Comparison of ENCODE assay signal across 10 mouse cellular contexts in the genomic region with DNA sequence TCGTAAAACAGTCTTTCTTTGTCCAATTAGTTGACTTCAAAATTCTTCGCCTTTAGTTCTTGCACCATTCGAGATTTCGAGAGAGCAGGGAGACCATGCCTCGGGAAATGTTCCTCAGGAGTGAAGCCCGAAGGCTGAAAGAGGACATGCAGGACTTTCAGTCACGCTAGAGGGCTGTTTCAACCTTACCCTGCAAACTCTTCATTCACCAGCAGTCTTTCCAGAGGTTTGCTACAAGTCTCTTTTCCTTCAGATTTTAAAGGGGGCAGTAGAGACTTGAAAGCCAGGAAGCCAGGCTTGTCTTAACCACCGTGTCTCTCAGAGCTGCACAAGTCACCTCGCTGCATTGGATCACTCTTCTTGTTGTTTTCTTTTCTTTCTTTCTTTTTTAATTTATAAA. TPM values are rescaled to one million over a fixed set of nuclear protein-coding genes. Genes with fewer than 3 reads are reported as not detected.
A peak's percentile ranks its signal among the peaks of the same experiment; 100 is the strongest.
DNase-seq lines count a peak whose midpoint lies in the region; ATAC-seq lines count a peak whose summit lies in the region.
"Had no signal": no experiment of that assay in that cellular context is flagged by ENCODE, and none has a peak within 500 bp of the region (broad histone marks: within the 10 kb centered on the region; RNA-seq: fewer than 3 reads in every experiment).

No protein-coding gene starts in this region.

- ATAC-seq in kidney, embryonic 15.5 days (replicated peaks; ENCODE audit: low FRiP score), result peak; percentile 84
- ATAC-seq in intestine, embryonic 14.5 days (replicated peaks; ENCODE audit: low FRiP score, low TSS enrichment, low read depth), result peak; percentile 28; the same call in 1 of the 2 replicates
- ATAC-seq in neural tube, embryonic 13.5 days (ENCODE audit: low read depth), result peak; percentile 77

- H3K4me1 ChIP-seq in kidney, embryonic 15.5 days, result peaks cover 12% of the 10 kb centered on the region
- H3K4me1 ChIP-seq in intestine, embryonic 14.5 days (replicated peaks; ENCODE audit: control insufficient read depth, insufficient read depth, low read length), result no peaks in the 10 kb centered on the region
- H3K4me1 ChIP-seq in neural tube, embryonic 13.5 days (replicated peaks), result peaks cover 14% of the 10 kb centered on the region

- H3K36me3 ChIP-seq in kidney, embryonic 15.5 days, result no peaks in the 10 kb centered on the region
- H3K36me3 ChIP-seq in intestine, embryonic 14.5 days (ENCODE audit: control insufficient read depth, insufficient read depth, low read length), result no peaks in the 10 kb centered on the region
- H3K36me3 ChIP-seq in neural tube, embryonic 13.5 days, result no peaks in the 10 kb centered on the region

- WGBS in kidney, embryonic 15.5 days, result 2% methylated on average over 9 of the region's 9 CpGs
- 4% methylated on average over 9 of the region's 9 CpGs for WGBS in intestine, embryonic 14.5 days
- WGBS in neural tube, embryonic 13.5 days, result 4% methylated on average over 9 of the region's 9 CpGs

- peak overlapping the region; percentile 93 for H3K4me2 ChIP-seq in kidney, embryonic 15.5 days
- H3K4me2 ChIP-seq in intestine, embryonic 14.5 days (ENCODE audit: low read length), result peak overlapping the region; percentile 96
- peak overlapping the region; percentile 87 for H3K4me2 ChIP-seq in neural tube, embryonic 13.5 days

- no peaks in the 10 kb centered on the region for H3K9me3 ChIP-seq in kidney, embryonic 15.5 days (replicated peaks)
- no peaks in the 10 kb centered on the region for H3K9me3 ChIP-seq in intestine, embryonic 14.5 days (ENCODE audit: control insufficient read depth, low read length)
- H3K9me3 ChIP-seq in neural tube, embryonic 13.5 days, result no peaks in the 10 kb centered on the region

- intact Hi-C loops in gastrocnemius, postnatal 14 days (cut with DNase I; ENCODE audit: low total_unique reads), result no loop called here

- no peak for DNase-seq in kidney, adult 8-10 months
- peak; percentile 39 for DNase-seq in embryo, embryonic 9.5 days (ENCODE audit: extremely low spot score)
- no peak for DNase-seq in intestine, embryonic 14.5 days (ENCODE audit: low spot score)
- no peak for DNase-seq in gastrocnemius, postnatal 14 days
- DNase-seq in adrenal gland, adult 2 months, result no peak
- no peak for DNase-seq in c-Kit-positive CD71-positive TER-119-positive erythroid progenitor cells, embryonic 14.5 days (ENCODE audit: low spot score)

- H3K4me3 ChIP-seq in kidney, embryonic 15.5 days (replicated peaks), result peak overlapping the region; percentile 52
- H3K4me3 ChIP-seq in intestine, embryonic 14.5 days (ENCODE audit: low read depth, low read length), result peak overlapping the region; percentile 48
- H3K4me3 ChIP-seq in neural tube, embryonic 13.5 days, result peak overlapping the region; percentile 46
- H3K4me3 ChIP-seq: erythroblast, embryonic 14.5 days; myocyte had no signal

- H3K9ac ChIP-seq in kidney, embryonic 15.5 days, result peak overlapping the region; percentile 43
- peak overlapping the region; percentile 42 for H3K9ac ChIP-seq in intestine, embryonic 14.5 days (ENCODE audit: low read length)
- H3K9ac ChIP-seq in neural tube, embryonic 13.5 days, result peak overlapping the region; percentile 70

- H3K27me3 ChIP-seq in kidney, embryonic 15.5 days, result peaks cover 8% of the 10 kb centered on the region
- peaks cover 5% of the 10 kb centered on the region; the same call in 1 of the 2 replicates for H3K27me3 ChIP-seq in intestine, embryonic 14.5 days (replicated peaks; ENCODE audit: control insufficient read depth, insufficient read depth, low read length)
- H3K27me3 ChIP-seq in neural tube, embryonic 13.5 days, result peaks cover 37% of the 10 kb centered on the region

- no peak overlapping the region for H3K27ac ChIP-seq in kidney, embryonic 15.5 days
- no peak overlapping the region for H3K27ac ChIP-seq in intestine, embryonic 14.5 days (ENCODE audit: low read depth)
- no peak overlapping the region for H3K27ac ChIP-seq in neural tube, embryonic 13.5 days (replicated peaks)

RNA-seq across cellular contexts. Expression of a gene that starts 0.9 kb away (rescaled TPM):
- 0.55 and 1.1 TPM in 2 replicates for polyA plus RNA-seq in kidney, embryonic 15.5 days (2015; fragmentation: Nextera tagmentation; extraction: Ambion mirVana)
- polyA plus RNA-seq in intestine, embryonic 14.5 days (2014; fragmentation: Nextera tagmentation; extraction: Ambion mirVana), result 1.5 and 2.2 TPM in 2 replicates
- polyA plus RNA-seq in neural tube, embryonic 13.5 days (2015; fragmentation: Nextera tagmentation; extraction: Ambion mirVana), result 0.94 and 1.0 TPM in 2 replicates
- under 1 TPM; 0.12 to 0.20 TPM for total RNA-seq in gastrocnemius, postnatal 14 days (2021)
- 10 to 100 TPM in 1 of 2 experiments, 1 to 10 TPM in 1; 8.4 to 11.3 TPM for total RNA-seq in adrenal gland, adult 2 months (2021)
- polyA plus RNA-seq in adrenal gland, adult 2 months (2012; rRNA removed), result 3.3 and 4.8 TPM in 2 replicates
- polyA plus RNA-seq: erythroblast, embryonic 14.5 days; myocyte had no signal

Comparison
In these comparisons a context has a peak if more than half of its experiments do, and no peak if none do; other contexts are left out.
1. ATAC-seq: peak in every context shown above with its lines; median percentile 84 in kidney, embryonic 15.5 days; 77 in neural tube, embryonic 13.5 days; 28 in intestine, embryonic 14.5 days.